ENCODE assay signal across 20 mouse cellular contexts in the genomic region with DNA sequence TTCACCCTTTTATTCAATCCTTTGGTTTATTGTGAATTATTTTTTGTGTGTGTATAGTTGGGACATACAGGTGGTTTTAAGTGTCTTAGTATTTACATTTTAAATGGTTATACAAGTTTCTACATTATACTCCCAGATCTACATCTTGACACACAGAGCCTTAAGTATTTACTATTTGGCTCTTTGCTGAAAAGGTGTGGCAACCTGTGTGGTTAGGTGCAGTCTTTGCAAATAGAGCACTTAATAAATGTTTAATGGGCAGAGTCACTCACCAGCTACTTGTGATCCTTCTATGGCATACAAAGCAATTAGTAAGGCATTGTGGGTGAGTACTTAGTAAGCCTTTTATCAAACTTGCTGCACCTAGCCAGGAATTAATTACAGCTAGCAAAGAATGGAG.
"Had no signal": no experiment of that assay in that cellular context is flagged by ENCODE, and none has a peak within 500 bp of the region (broad histone marks: within the 10 kb centered on the region; RNA-seq: fewer than 3 reads in every experiment).

No protein-coding gene starts in this region.

- H3K4me2 ChIP-seq: intestine, embryonic 15.5 days; kidney, embryonic 15.5 days; liver, embryonic 13.5 days; midbrain, embryonic 13.5 days; neural tube, embryonic 13.5 days; stomach, embryonic 15.5 days had no signal

- H3K9me3 ChIP-seq: intestine, embryonic 15.5 days; kidney, embryonic 15.5 days; liver, embryonic 13.5 days; midbrain, embryonic 13.5 days; neural tube, embryonic 13.5 days; stomach, embryonic 15.5 days had no signal

- H3K27me3 ChIP-seq: intestine, embryonic 15.5 days; kidney, embryonic 15.5 days; liver, embryonic 13.5 days; midbrain, embryonic 13.5 days; neural tube, embryonic 13.5 days; stomach, embryonic 15.5 days had no signal

- H3K36me3 ChIP-seq: intestine, embryonic 15.5 days; kidney, embryonic 15.5 days; liver, embryonic 13.5 days; midbrain, embryonic 13.5 days; neural tube, embryonic 13.5 days; stomach, embryonic 15.5 days had no signal

- H3K4me3 ChIP-seq: intestine, embryonic 15.5 days; kidney, embryonic 15.5 days; left cerebral cortex, adult 2 months; liver, embryonic 13.5 days; midbrain, embryonic 13.5 days; myocyte; neural tube, embryonic 13.5 days; stomach, embryonic 15.5 days had no signal

- DNase-seq: kidney, adult 11 months; kidney, adult 8-10 months; kidney, postnatal 10 days; kidney, postnatal 36 days; layer of hippocampus, postnatal 36 days; liver, embryonic 13.5 days; retina, postnatal 1 day; right cerebral cortex, postnatal 25 days; spleen, adult 18-20 months; thymus, adult 18-20 months; thymus, postnatal 36 days had no signal

- H3K9ac ChIP-seq: intestine, embryonic 15.5 days; kidney, embryonic 15.5 days; liver, embryonic 13.5 days; midbrain, embryonic 13.5 days; neural tube, embryonic 13.5 days; stomach, embryonic 15.5 days had no signal

- H3K27ac ChIP-seq: intestine, embryonic 15.5 days; kidney, embryonic 15.5 days; left cerebral cortex, adult 2 months; liver, embryonic 13.5 days; macrophage; midbrain, embryonic 13.5 days; neural tube, embryonic 13.5 days; stomach, embryonic 15.5 days had no signal

- H3K4me1 ChIP-seq: intestine, embryonic 15.5 days; kidney, embryonic 15.5 days; liver, embryonic 13.5 days; midbrain, embryonic 13.5 days; neural tube, embryonic 13.5 days; stomach, embryonic 15.5 days had no signal

- ATAC-seq: intestine, embryonic 15.5 days; midbrain, embryonic 13.5 days; midbrain, embryonic 16.5 days had no signal
